Mouse (Mus musculus) thymus, postnatal 25 days (tissue): ENCODE results near the gene Ier5.

ENCODE experiments used
- DNase-seq: peaks from one replicate; pipeline ENCODE4 v3.0.0; 2022

Ier5 gene

DNA sequence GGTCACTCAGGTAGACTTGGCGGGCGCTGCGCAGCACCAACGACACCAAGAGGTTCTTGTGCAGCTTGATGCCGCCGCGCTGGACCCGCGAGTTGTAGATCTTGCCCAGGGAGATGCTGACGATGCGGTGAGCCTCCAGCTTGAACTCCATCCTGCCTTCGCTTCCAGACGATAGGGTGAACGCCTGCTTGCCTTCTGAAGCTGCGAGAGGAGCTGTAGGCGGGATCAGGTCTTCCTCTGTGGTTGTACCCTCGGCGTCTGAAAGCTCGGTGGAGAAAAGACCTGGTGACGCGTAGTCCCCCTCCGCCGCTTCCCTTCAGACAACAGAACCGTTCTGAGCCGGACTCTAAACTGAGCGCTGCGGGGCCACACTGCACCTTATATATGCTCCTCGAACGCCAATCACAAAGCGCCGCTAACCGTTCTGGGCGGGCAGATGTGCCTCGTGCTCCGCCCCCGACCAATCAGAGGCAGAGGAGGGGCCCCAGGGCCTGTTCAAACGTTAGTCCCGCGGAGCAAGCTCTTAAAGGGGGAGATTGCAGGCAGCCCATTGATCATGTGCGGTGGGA lies at the start of gene Ier5:
Gene Ier5 (minus strand): TSS at position 357 of the 569 bp plus-strand sequence.
- peak; percentile 97 for DNase-seq

DNA sequence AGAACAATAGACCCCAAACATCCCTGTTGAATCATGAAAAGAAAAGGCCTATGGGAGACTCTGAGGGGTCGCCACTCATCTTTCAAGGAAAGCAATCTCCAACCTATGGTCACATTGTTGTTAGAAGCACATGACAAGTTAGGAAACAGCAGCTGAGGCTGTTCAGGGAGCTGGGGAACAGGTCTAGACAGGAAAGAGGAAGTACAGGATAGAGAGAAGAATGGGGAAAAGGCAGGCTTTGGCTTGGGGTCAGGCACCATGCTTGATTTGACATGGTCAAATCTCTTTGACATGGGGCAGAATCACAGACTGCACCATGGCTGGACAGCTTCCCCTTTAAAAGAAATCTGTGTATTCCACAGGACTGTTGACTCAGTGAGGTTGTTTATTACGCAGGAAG lies 47.8 kb upstream of the Ier5 start:
- DNase-seq: no peak

DNA sequence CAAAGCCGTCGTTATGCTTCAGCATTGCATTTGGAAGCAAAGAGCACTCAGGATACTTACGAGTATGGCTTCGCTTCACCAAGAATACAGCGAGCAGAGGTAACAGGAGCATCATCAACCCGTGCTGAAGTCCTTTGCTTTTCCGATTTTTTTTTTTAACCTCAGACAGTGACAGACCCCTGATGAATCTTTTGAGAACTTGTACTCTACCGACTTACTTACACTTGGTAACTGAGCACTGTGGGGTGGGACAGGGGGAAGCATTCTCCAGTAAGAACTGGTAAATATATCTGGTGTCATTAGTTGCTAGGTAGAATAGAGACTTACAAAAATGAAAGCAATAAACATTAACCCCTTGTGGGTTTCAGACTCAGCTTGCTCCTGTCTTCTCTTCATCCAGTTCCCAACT lies 47.1 kb upstream of the Ier5 start, which contains the start of gene Mr1:
Gene Mr1 (minus strand): TSS at position 243 of the 409 bp plus-strand sequence.
- peak; percentile 53 for DNase-seq

DNA sequence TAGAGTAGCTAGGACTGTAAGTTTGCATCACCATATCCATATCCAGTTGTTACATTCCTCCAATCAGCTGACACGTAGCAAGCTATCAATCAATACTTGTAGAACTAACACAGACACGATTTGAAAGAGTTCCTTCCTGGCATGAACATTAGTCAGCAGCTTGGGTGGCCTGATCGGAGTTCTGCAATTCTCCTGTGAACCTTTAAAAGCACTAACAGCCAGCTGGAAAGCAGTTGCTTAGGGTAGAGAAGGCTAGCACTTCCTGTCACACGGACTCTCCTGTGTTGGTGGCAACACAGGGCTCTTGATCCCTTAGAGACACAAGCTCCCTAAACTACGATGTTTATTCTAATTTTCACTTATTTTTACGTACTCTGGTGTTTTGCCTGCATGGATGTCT lies 46.2 kb upstream of the Ier5 start:
- peak; percentile 59 for DNase-seq

DNA sequence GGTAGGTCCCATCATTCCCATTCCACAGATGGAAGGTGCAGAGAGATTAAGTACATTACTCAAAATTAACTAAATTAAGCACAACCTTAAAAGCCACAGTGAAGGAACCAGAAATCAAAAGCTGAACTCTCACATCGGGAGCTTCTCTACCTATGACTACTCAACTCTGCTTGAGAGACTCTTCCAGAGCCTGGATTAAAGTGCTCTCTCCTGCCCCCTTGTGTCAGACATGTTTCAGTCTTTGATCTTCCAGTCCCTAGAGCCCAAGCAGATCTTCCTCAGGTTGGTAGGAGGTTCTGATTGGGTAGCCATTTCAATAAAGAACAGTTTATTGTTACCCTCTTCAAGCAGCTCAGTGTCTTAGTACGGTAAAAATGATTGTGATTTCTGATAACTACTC lies 40.6 kb upstream of the Ier5 start:
- peak; percentile 82 for DNase-seq

DNA sequence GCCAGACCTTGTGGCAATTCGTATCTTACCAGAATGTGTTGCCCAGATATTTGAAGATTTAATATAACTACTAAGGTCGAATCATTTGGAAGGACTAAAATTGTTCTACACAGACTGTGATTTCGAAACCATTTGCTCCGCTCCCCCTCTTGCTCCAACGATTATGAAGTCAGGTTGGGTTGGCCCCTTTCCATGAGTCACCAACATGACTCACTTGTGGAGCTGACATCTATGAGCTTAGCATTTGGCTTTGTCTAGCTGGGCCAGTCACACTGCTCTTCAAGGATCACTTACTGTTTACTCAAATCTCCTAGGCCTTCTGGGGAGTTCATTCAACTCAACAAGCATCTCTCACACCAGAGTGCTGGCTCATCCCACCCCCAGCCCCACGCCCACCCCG lies 39.4 kb upstream of the Ier5 start:
- no peak for DNase-seq

DNA sequence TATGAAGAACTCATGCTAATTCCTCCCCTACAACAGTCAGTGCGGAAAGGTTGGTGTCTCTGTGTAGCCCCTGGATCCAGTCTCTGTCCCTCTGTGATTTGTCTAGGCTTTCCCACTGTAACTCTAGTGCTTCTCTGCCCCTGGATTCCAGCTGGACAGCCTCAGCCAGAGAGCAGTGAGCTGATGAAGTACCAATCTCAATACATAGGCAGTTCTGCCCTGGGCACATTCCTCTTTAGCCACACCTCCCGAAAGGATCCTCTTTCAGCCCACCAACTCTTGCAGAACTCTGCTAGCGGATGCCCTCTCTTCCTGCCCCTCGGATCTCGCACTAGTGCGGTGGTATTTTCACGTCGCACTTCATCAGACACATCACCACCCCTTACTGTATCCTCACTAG lies 35.4 kb upstream of the Ier5 start:
- DNase-seq: no peak

DNA sequence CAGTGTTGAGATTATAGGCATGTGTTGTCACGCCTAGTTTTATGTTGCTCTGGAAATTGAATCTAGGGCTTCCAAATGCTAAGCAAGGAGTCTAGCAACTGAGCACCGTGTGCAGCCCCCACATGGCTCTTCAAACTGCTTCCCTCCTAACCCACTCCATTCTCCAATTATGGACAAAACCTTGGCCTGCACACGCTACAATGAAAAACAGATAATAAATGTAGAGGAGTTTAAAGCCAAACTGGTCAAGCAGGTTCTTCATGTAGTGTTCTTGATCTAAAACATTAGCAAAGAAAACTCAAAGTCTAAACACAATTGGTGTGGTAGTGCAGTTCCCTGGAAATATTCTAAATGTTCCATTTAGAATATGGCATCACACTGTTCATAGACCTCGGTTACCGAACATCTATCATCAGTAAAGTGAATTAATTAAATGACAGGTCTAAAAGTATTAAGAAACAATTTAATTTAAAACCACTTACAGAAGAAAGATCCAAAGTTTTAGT lies 28.0 kb upstream of the Ier5 start:
- no peak for DNase-seq

DNA sequence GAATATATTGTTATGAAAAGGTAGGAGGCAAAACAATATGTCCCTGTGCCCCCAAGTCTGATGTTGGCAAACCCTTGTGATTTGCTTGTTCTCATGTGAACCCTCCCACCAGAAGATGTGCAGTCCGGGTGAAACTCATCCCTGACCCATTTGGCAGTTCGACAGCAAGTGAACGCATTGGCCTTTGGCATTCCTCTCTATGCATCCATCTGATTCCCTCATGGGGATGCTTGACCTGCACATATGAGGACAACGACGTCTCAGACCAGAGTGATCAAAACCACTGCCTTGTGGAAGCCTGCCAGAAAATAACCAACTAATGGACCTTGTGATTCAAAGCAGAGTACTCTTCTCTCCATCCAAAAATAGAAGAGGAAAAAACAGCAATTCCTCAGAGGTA lies 27.3 kb upstream of the Ier5 start:
- DNase-seq: no peak

DNA sequence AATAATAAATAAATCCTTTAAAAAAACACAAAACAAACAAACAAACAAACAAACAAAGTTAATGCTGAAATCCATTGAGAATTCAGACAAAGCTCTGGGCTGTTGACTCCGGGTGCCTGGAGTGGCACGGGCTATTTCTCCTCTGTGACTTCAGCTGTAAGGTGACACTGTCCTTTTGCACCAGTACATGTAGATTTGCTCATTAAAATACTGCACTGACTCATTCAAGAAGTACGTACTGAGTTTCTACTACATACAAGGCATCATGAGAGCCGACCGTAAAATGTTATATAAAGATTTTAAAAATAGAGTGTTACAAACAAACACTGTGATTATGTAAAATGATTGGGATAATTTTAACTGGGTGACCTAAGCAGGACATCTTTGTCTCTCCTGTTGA lies 25.0 kb upstream of the Ier5 start:
- no peak for DNase-seq

DNA sequence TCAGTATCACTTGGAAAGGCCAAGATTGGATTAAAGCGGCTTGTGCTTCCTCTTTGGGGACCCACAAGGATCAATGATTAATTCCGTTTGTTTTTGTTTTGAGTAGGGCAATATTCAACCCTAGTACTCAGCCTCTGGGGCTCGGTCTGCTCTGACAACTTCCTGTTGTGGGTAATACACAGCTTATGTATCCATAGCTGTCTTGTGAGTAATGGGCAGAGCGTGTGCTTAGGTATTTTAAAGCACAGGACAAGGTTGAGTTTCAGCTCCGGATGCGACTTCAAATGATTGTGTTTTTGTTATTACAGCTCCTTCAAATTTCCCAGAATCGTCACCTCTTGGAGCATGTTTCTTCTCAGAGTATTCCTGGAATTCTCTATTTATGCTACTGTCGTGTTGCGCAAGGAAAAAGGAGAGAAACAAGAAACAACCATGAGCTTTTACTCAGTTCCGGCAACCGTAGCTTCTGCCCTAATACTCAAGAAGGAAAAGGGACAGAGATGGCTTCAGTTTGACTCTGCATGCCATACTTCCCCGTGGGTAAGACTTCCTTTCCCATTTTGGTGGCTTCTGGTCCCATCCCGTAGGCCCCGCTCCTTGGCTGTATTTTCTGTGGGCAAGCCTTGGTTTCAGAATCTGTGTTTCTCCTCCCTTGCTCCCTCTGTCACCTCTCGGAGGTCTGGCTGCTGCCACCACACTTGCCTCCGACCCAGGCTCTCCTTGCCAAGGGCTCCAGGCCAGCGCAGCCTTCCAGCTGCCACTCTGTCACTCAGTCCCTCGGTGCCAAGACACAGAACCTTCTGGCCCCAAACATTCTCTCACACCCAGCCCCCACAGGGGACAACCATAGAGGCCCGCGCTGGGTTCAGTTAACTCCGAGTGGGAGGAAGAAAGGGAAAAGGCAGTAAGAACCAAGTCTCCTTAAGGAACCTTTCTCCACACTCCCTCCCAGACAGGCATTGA lies 22.8 kb upstream of the Ier5 start:
- no peak for DNase-seq

DNA sequence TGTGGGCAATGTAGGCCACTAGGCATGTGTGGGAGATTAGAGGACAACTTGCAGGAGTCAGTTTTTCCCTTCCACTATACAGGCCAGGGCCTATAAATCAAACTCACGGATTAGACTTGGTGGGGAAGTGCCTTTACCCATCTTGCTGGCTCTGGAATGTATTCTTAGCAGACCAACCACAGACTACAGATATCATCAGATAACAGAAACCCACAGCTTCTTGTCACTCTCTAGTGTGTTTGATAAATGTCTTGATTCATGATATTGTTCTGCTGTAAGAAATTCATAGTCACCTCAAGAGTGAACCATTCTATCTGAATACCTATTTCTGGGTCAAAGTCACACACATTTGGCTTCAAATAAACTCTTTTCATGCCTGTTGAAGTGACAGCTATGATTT lies 20.3 kb upstream of the Ier5 start:
- no peak for DNase-seq

DNA sequence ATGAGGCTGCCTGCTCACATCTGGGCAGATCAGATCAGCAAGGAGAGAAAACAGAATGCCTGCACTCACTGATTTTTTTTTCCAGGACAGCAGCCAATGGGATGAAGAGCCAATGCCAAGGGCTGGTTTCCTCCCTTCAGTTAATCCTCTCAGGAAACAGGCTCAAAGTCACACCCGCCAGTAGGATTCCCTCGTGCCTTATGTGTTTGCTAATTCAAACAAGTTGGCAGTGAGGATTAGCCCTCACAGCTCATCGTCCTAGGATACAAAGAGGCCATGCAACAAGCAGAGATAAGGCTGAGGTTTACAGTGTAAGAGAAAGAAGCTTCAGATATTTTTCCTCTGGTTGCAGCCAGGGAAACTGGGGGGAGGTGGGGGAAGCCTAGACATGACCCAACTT lies 14.5 kb upstream of the Ier5 start:
- DNase-seq: no peak

DNA sequence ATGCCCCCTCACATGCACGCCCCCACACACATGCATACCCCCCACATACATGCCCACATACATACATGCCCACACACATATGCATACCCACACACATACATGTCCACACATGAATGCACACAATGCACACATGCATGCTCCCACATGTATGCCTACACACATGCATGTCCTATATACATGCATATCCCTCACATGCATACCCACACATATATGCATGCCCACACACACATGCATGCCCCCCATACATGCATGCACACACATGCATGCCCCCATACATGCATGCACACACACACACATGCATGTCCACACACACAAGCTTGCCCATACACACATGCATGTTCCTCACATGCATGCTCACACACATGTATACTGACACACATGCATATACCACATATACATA lies 13.4 kb upstream of the Ier5 start:
- no peak for DNase-seq

DNA sequence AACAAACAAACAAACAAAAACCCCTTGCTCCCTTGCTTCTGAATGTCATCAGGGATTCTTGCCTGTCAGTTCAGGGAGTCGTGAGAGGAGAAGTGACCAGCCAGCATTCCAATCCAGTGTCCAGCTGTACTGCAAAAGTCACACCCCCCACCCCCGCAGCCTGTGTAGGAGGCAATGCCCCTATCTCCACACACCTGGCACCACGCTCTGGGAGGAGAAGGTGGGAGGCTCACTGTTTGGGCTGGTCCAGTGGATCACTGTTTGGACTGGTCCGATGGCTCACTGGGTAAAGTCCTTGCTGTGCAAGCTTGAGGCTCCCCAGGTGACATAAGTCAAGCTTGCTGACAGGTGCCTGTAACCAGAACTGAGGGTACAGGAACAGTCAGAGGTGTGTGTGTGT lies 12.7 kb upstream of the Ier5 start:
- no peak for DNase-seq

DNA sequence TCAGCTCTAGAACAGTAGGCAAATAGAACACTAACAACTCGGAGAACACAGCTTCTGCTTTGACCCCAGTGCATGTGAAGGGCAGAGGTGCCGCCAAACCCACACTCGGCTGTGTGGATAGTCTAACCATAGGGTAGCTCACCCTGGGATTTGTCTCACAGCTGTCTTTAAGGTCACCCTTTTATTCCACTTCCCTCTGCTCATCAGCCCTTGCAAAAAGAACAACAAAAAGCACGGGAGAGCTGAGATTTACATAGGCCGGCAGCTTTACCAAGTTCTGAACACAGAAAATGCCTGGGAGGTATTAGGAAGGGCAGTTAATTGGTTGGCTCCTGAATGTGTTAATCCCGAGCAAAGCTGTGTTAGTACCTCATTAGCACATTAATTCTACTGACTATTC lies 12.1 kb upstream of the Ier5 start:
- no peak for DNase-seq

DNA sequence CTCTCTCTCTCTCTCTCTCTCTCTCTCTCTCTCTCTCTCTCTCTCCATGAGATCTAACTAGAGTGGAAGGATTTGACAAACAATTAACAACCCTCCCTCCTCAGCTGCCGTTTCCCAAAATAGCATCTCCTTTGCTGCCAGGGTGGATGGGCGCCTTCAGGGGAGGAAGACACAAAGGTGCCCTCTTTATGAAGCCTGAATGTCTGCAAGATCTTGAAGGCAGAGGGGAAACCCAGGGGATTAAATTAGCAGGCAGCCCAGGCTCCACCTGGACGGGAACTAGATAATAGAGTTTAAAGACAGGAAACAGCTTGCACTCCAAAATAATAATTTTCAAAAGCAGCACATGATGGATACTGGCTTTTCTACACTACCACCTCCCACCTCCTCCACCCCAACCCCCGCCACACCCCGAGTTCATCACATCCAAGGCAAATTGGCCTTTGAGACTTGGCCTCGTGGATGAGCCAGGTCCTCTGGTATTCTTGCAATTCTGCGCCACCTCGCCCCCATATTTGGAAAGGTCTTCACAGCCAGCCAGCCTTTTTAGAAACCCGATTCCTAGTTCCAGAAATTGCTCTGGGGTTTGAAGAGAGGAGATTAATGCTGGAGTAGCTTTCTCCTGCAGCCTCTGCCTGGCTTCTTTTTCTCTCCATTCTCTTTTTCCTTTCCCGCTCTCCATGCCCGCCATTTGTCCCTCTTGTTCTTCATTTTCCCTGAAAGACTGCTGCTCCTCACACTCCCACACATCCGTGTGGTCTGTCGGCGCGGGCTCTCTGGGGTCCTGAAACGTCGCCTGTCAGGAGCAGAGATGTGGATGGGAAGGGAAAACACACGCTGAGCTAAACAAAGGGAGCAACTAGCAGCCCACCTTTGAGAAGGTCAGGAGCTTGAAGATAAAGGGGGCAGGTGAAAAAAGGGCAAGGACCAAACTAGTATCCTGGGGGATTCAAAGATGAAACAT lies 10.2 kb upstream of the Ier5 start:
- DNase-seq: no peak

DNA sequence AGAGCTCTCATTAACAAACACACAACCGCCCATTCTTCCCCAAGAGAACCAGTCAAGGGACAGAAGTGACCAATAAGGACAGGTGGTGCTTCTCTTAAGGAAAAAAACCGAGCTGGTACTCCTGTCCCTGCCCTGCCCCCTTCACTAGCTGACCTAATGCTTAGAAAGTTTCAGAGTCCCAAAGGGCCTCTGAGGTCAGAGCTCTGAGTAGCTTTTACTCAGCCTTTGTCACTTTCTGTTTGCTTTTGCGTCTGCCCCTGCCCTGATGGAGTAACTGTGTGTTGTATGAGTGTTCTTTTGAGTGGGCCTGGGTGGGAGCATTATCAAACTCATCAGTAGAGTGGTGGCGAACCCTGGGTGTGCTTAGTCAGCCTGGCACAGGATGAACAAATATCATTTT lies 9.0 kb upstream of the Ier5 start:
- DNase-seq: no peak

DNA sequence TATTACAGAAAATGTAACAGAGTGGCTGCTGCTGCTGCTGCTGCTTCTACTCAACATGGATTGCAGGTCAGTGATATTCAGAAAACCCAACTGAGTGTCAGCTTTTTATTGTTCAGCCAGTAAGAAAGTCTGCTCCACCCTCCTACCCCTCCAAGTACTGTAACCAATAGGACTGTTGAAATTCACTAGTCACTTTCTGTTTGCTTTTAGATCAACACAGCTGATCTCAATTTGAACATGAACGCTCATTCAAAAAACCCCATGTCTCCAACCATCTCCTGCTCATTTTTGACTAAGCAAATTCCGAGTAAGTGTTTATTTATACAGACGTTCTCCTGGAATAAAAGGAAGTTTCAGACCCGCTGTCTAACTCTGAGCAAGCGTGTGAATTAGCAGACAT lies 8.4 kb upstream of the Ier5 start:
- no peak for DNase-seq

DNA sequence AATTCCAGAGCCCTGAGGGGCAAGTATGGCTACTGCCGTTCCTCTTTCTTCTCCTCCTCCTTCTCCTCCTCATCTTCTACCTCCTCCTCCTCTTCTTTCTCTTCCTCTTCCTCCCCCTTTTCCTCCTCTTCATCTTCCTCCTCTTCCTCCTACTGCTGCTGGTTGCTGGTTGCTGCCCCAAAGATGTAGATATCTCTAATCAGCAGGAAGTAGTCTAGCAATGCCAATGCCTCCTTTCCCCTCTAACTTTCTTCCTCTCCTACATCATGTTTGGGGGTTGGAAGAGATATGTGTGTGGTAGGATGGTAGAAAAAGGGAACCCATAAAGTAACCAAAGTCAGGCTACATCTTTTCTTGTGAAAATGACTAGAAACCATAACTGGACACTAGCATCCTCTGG lies 6.9 kb upstream of the Ier5 start:
- DNase-seq: no peak

DNA sequence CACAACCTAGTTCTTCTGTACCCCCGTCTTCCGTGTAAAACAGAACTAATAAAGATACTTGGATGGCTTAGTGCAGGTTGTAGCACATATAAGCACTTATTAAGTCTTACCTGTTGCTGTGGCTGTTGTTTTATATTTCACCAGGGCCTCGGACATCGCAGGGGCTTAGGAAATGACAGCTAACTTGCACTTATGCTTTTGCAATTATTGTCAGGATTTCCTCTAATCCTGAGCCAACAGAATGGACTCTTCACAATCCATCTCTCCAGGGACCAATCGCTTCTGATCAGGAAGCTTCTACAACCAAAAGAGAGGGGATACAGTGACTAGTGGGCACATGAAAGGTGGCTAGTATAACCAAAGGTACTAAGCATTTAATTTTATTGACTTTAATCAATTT lies 4.6 kb upstream of the Ier5 start:
- no peak for DNase-seq

DNA sequence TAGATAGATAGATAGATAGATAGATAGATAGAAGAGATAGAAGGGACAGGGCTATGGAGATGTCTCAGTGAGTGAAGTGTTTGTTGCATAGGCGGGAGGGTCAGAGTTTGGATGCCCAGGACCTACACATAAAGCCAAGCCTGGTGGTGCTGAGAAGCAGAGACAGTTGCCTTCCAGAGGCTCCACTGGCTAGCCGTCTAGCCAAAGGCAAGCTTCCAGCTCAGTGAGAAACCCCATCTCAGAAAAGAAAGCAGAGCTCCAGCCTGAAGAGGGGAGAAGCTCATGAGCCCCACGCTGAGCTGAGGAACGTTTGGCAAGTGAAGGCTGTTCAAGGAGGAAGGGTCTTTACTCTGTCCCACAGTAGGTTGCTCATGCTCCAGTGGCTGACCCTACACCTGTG lies 3.2 kb upstream of the Ier5 start:
- DNase-seq: no peak
